Mouse (Mus musculus) right cerebral cortex, postnatal 14 days (tissue): ENCODE measurements around the gene Pld5.
"Not testable (repeated sequence)": the region's sequence is repeated elsewhere in the genome, so short reads cannot be mapped to it uniquely, and the experiment has no call there.

Experiments
- DNase-seq: peaks from one replicate; pipeline ENCODE4 v3.0.0; 2022

Pld5 gene

GRCm38 (mm10) chr1:176036028-176036427 lies 239.1 kb downstream of the Pld5 start:
- DNase-seq: no peak

GRCm38 (mm10) chr1:176034699-176035098 lies 240.4 kb downstream of the Pld5 start:
- no peak for DNase-seq

- no peak for DNase-seq
Measured at GRCm38 (mm10) chr1:176033698-176034097, 241.4 kb downstream of the Pld5 start.

- DNase-seq: no peak
Measured at GRCm38 (mm10) chr1:176029063-176029462, 246.0 kb downstream of the Pld5 start.

- no peak for DNase-seq
Measured at GRCm38 (mm10) chr1:176028397-176028796, 246.7 kb downstream of the Pld5 start.

- DNase-seq: no peak
Measured at GRCm38 (mm10) chr1:176024501-176024900, 250.6 kb downstream of the Pld5 start.

- DNase-seq: no peak
Measured at GRCm38 (mm10) chr1:176018523-176018922, 256.6 kb downstream of the Pld5 start.

- DNase-seq: no peak
Measured at GRCm38 (mm10) chr1:176016076-176016475, 259.0 kb downstream of the Pld5 start.

- DNase-seq: no peak
Measured at GRCm38 (mm10) chr1:176013497-176014268, 261.4 kb downstream of the Pld5 start.

GRCm38 (mm10) chr1:176011535-176011934 lies 263.6 kb downstream of the Pld5 start:
- no peak for DNase-seq

GRCm38 (mm10) chr1:176011072-176011471 lies 264.0 kb downstream of the Pld5 start:
- DNase-seq: no peak

GRCm38 (mm10) chr1:176008411-176008810 lies 266.7 kb downstream of the Pld5 start:
- DNase-seq: no peak

GRCm38 (mm10) chr1:176000599-176000998 lies 274.5 kb downstream of the Pld5 start:
- no peak for DNase-seq

GRCm38 (mm10) chr1:175997076-175997651 lies 277.9 kb downstream of the Pld5 start:
- DNase-seq: no peak

GRCm38 (mm10) chr1:175988912-175989311 lies 286.2 kb downstream of the Pld5 start:
- no peak for DNase-seq

GRCm38 (mm10) chr1:175988448-175988847 lies 286.7 kb downstream of the Pld5 start:
- no peak for DNase-seq

GRCm38 (mm10) chr1:175979014-175979413 lies 296.1 kb downstream of the Pld5 start, which contains the start of gene Rbm8a2:
TSS of gene Rbm8a2 (minus strand) at chr1:175979114.
- DNase-seq: not testable (repeated sequence)

- no peak for DNase-seq
Measured at GRCm38 (mm10) chr1:175970710-175971109, 304.4 kb downstream of the Pld5 start.

GRCm38 (mm10) chr1:175967004-175967745 lies 307.9 kb downstream of the Pld5 start:
- DNase-seq: no peak

- DNase-seq: no peak
Measured at GRCm38 (mm10) chr1:175961786-175962185, 313.3 kb downstream of the Pld5 start.

GRCm38 (mm10) chr1:175950851-175951250 lies 324.3 kb downstream of the Pld5 start:
- DNase-seq: no peak

GRCm38 (mm10) chr1:175950421-175950820 lies 324.7 kb downstream of the Pld5 start:
- no peak for DNase-seq

GRCm38 (mm10) chr1:175946718-175947315 lies 328.3 kb downstream of the Pld5 start:
- no peak for DNase-seq
